Mouse (Mus musculus): ENCODE measurements around the gene Msantd2. TPM values are rescaled to one million over a fixed set of nuclear protein-coding genes. Genes with fewer than 3 reads are reported as not detected.

Gene Msantd2
- polyA plus RNA-seq, 1 experiment from 2014 or later: 33.0 TPM

DNA sequence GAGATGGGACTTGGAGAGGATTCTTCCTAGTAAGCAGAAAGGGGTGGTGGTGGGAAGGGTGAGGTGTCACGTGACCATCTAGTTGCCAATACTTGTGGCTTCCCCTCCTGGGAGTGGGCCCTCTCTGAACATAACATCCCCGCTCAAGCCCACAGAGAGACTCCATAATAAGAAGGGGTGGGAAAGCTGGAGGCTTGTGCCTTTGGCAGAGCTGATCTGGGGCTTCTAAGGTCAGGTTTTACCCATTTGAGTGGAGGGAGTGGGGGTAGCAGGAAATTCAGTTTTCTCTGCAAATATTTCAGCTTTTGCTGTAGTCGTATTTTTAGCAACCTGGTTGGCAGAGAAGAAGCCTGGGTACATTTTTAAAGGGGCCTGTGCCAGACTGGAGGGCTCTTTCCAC is 67.2 kb downstream of the Msantd2 start:
- Histone ChIP-seq H3K9ac (replicated peaks; ENCODE audit: low read length) (no peak overlapping the region), H3K9me3 (replicated peaks; ENCODE audit: control insufficient read depth, low read length) (no peaks in the 10 kb centered on the region), H3K27ac (replicated peaks; ENCODE audit: low read depth, low read length) (no peak overlapping the region), H3K27me3 (ENCODE audit: control insufficient read depth, insufficient read depth, low read length) (peaks cover 11% of the 10 kb centered on the region), H3K4me1 (ENCODE audit: control insufficient read depth, insufficient read depth, low read length) (no peaks in the 10 kb centered on the region; the same call in 1 of the 2 replicates), H3K4me2 (ENCODE audit: low read depth, low read length) (no peak overlapping the region), H3K4me3 (ENCODE audit: low read depth, low read length) (no peak overlapping the region), H3K36me3 (replicated peaks; ENCODE audit: control insufficient read depth, insufficient read depth, low read depth, low read length) (no peaks in the 10 kb centered on the region)
- 70% methylated on average over 3 of the region's 3 CpGs for WGBS
- ATAC-seq (replicated peaks; ENCODE audit: insufficient number of reproducible peaks, low FRiP score, low TSS enrichment, low read depth): no peak
- no peak for DNase-seq (ENCODE audit: low spot score)

DNA sequence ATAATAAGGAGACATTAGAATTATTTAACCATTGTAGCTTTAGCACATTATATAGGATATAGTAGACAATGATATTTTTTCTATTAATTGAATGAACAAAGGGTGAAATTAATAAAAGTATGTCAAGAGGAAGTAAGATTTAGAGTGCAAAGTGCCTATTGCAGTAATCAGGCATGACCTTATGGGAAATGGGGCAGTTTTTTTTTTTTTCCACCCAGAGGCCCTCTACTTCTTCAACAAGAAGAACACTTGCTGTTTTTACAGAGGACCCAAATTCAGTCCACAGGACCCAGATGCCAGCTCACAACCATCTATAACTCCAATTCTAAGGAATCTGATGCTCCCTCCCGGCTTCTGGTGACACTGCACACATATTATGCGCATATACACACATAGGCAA is 71.5 kb downstream of the Msantd2 start:
- H3K4me2 ChIP-seq (ENCODE audit: low read depth, low read length): no peak overlapping the region
- H3K36me3 ChIP-seq (replicated peaks; ENCODE audit: control insufficient read depth, insufficient read depth, low read depth, low read length): no peaks in the 10 kb centered on the region
- 95% methylated on average over 2 of the region's 2 CpGs for WGBS
- no peaks in the 10 kb centered on the region for H3K27me3 ChIP-seq (ENCODE audit: control insufficient read depth, insufficient read depth, low read length)
- H3K27ac ChIP-seq (replicated peaks; ENCODE audit: low read depth, low read length): no peak overlapping the region
- H3K4me1 ChIP-seq (ENCODE audit: control insufficient read depth, insufficient read depth, low read length): no peaks in the 10 kb centered on the region
- DNase-seq (ENCODE audit: low spot score): no peak
- no peak overlapping the region for H3K9ac ChIP-seq (replicated peaks; ENCODE audit: low read length)
- ATAC-seq (replicated peaks; ENCODE audit: insufficient number of reproducible peaks, low FRiP score, low TSS enrichment, low read depth): no peak
- no peaks in the 10 kb centered on the region for H3K9me3 ChIP-seq (replicated peaks; ENCODE audit: control insufficient read depth, low read length)
- no peak overlapping the region for H3K4me3 ChIP-seq (ENCODE audit: low read depth, low read length)

DNA sequence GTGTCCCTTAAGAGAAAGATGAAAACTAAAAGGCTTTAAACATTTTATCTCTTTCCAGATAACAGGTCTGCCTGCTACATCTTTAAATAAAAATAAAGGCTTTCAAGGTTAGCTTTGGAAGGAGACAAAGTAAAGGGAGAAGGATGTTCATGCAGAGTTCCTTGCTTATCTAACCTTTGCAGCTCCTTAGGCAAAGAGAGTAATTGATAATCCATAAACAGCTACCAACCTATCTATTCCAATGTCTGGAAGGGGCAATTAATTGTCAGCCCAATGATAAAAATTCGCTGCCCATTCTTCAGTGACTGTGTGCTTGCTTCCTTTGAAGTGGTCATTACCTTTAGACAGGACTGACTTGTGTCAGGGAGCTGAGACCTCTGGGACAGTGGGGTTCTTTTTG is 74.7 kb downstream of the Msantd2 start:
- no peaks in the 10 kb centered on the region for H3K27me3 ChIP-seq (ENCODE audit: control insufficient read depth, insufficient read depth, low read length)
- no peak overlapping the region for H3K27ac ChIP-seq (replicated peaks; ENCODE audit: low read depth, low read length)
- DNase-seq (ENCODE audit: low spot score) (no peak), ATAC-seq (replicated peaks; ENCODE audit: insufficient number of reproducible peaks, low FRiP score, low TSS enrichment, low read depth) (no peak)
- H3K4me3 ChIP-seq (ENCODE audit: low read depth, low read length): no peak overlapping the region
- H3K9ac ChIP-seq (replicated peaks; ENCODE audit: low read length): no peak overlapping the region
- H3K4me2 ChIP-seq (ENCODE audit: low read depth, low read length): no peak overlapping the region
- WGBS: 67% methylated on average over 1 of the region's 1 CpGs
- H3K4me1 ChIP-seq (ENCODE audit: control insufficient read depth, insufficient read depth, low read length): no peaks in the 10 kb centered on the region
- no peaks in the 10 kb centered on the region for H3K36me3 ChIP-seq (replicated peaks; ENCODE audit: control insufficient read depth, insufficient read depth, low read depth, low read length)
- H3K9me3 ChIP-seq (replicated peaks; ENCODE audit: control insufficient read depth, low read length): no peaks in the 10 kb centered on the region

DNA sequence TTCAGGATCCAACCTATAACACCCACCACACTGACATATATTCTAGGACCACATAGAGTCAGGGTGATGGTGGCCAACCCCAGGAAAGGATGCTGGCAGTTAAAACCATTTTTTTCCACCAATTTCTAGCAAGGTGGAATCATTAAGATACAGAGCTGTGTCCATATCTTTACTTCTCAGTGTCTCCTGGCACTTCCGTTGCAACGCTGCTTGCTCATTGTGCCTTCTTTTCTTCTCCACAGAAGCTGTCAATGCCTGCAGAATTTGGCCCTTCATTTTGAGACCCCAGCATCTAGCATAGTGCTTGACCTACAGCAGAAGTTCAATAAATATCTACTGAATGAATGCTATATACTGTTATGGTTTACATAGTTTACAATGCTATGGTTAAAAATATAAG is 77.9 kb downstream of the Msantd2 start:
- 90% methylated on average over 2 of the region's 2 CpGs for WGBS
- no peaks in the 10 kb centered on the region for H3K4me1 ChIP-seq (ENCODE audit: control insufficient read depth, insufficient read depth, low read length)
- H3K4me3 ChIP-seq (ENCODE audit: low read depth, low read length): no peak overlapping the region
- no peaks in the 10 kb centered on the region for H3K9me3 ChIP-seq (replicated peaks; ENCODE audit: control insufficient read depth, low read length)
- no peaks in the 10 kb centered on the region for H3K27me3 ChIP-seq (ENCODE audit: control insufficient read depth, insufficient read depth, low read length)
- no peak overlapping the region for H3K9ac ChIP-seq (replicated peaks; ENCODE audit: low read length)
- no peak overlapping the region for H3K27ac ChIP-seq (replicated peaks; ENCODE audit: low read depth, low read length)
- no peaks in the 10 kb centered on the region for H3K36me3 ChIP-seq (replicated peaks; ENCODE audit: control insufficient read depth, insufficient read depth, low read depth, low read length)
- ATAC-seq (replicated peaks; ENCODE audit: insufficient number of reproducible peaks, low FRiP score, low TSS enrichment, low read depth) (no peak), DNase-seq (ENCODE audit: low spot score) (no peak)
- H3K4me2 ChIP-seq (ENCODE audit: low read depth, low read length): no peak overlapping the region

DNA sequence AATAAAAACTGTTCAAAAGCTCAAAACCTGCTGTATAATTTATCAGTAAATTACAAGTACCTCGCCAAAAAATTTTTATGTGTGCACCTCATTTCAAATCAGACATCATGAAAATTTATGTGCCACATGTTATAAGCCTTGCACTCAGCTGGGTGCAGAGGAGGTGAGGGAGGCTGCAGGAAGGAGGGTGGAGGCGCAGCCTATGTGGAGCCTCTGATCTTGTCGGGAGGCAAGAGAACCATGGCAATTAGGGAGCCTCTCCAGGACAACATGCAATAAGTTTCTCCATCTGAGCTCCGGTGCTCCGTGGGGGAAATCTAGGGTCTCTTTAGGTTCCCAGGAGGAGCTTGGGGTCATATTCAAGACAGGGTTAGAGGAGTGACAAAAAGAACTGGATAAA is 78.3 kb downstream of the Msantd2 start:
- Histone ChIP-seq H3K4me1 (ENCODE audit: control insufficient read depth, insufficient read depth, low read length) (no peaks in the 10 kb centered on the region), H3K9me3 (replicated peaks; ENCODE audit: control insufficient read depth, low read length) (no peaks in the 10 kb centered on the region), H3K4me3 (ENCODE audit: low read depth, low read length) (no peak overlapping the region), H3K27ac (replicated peaks; ENCODE audit: low read depth, low read length) (no peak overlapping the region), H3K9ac (replicated peaks; ENCODE audit: low read length) (no peak overlapping the region), H3K4me2 (ENCODE audit: low read depth, low read length) (no peak overlapping the region), H3K27me3 (ENCODE audit: control insufficient read depth, insufficient read depth, low read length) (no peaks in the 10 kb centered on the region), H3K36me3 (replicated peaks; ENCODE audit: control insufficient read depth, insufficient read depth, low read depth, low read length) (no peaks in the 10 kb centered on the region)
- ATAC-seq (replicated peaks; ENCODE audit: insufficient number of reproducible peaks, low FRiP score, low TSS enrichment, low read depth) (no peak), DNase-seq (ENCODE audit: low spot score) (no peak)
- WGBS: 56% methylated on average over 5 of the region's 5 CpGs

DNA sequence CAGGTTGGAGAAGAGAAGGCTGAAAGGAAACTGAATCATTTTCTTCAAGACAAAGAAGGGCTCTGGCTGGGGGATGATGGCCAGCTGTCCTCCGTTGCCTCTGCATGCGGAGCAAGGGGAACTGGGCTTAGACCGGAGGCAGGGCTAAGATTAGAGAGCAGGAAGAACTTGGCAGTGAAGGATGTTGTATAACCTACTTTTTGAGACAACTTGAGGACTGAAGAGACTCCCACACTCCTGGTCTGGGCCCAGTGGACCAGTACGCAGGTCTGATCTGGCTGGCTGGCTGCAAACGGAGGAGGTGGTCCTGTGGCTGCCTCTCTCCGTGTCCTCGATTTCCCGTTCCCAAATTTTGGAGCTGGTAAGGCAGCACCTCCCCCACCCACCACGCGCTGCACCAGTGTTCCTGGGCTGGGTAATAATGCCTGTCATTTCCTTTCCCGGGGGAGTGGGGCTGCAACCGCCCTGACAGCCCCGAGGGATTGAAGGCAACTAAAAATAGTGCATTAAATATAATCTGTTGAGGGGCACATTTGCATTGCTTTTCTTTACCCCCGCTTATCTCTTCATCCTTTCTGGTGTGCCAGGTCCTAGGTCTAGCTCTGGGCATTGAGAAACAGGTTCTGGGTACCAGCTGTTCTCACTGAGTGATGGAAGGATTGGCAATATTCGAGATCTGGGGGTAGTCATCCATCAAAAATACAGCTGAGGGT is 78.9 kb downstream of the Msantd2 start:
- no peak overlapping the region for H3K4me2 ChIP-seq (ENCODE audit: low read depth, low read length)
- ATAC-seq (replicated peaks; ENCODE audit: insufficient number of reproducible peaks, low FRiP score, low TSS enrichment, low read depth): no peak

DNA sequence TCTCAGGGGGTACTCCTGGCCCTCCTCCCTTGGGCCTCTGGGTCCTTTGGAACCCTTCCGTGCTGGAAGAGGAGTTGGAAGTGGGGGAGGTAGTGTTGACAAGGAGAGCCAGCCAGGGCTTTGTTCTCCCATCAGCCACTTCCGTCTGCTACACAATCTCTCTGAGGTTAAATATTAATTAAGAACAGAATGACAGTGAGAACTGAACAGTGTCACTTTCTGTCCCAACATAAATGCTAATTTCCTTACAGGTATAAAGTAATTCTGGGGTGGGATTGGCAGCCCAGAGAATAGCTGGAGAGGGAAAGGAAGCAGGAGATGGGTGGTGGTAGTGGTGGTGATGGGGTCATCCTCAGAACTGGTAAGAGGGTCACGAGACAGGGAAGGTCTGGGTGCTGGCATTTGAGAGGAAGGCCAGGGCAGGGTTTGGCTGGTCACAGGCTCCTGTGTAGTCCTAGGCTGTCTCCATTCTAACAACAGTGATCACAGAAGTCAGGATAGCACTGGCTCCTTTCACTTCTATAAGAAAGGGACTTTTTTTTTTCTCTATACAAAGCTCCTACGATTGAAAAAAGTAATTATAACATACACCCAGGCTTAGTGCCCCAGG is 79.6 kb downstream of the Msantd2 start:
- Histone ChIP-seq H3K36me3 (replicated peaks; ENCODE audit: control insufficient read depth, insufficient read depth, low read depth, low read length) (no peaks in the 10 kb centered on the region), H3K4me3 (ENCODE audit: low read depth, low read length) (no peak overlapping the region), H3K4me2 (ENCODE audit: low read depth, low read length) (no peak overlapping the region), H3K27ac (replicated peaks; ENCODE audit: low read depth, low read length) (no peak overlapping the region), H3K9ac (replicated peaks; ENCODE audit: low read length) (no peak overlapping the region), H3K27me3 (ENCODE audit: control insufficient read depth, insufficient read depth, low read length) (no peaks in the 10 kb centered on the region), H3K4me1 (ENCODE audit: control insufficient read depth, insufficient read depth, low read length) (no peaks in the 10 kb centered on the region), H3K9me3 (replicated peaks; ENCODE audit: control insufficient read depth, low read length) (no peaks in the 10 kb centered on the region)
- WGBS: 58% methylated on average over 4 of the region's 4 CpGs
- no peak for ATAC-seq (replicated peaks; ENCODE audit: insufficient number of reproducible peaks, low FRiP score, low TSS enrichment, low read depth)
- no peak for DNase-seq (ENCODE audit: low spot score)

More for the DNA sequence above, 78.9 kb downstream of the Msantd2 start:
- H3K27me3 ChIP-seq (ENCODE audit: control insufficient read depth, insufficient read depth, low read length): no peaks in the 10 kb centered on the region
- no peak overlapping the region for H3K27ac ChIP-seq (replicated peaks; ENCODE audit: low read depth, low read length)
- H3K4me3 ChIP-seq (ENCODE audit: low read depth, low read length): no peak overlapping the region
- H3K9ac ChIP-seq (replicated peaks; ENCODE audit: low read length): no peak overlapping the region
- 49% methylated on average over 15 of the region's 15 CpGs for WGBS
- no peaks in the 10 kb centered on the region for H3K4me1 ChIP-seq (ENCODE audit: control insufficient read depth, insufficient read depth, low read length)
- DNase-seq (ENCODE audit: low spot score): no peak
- no peaks in the 10 kb centered on the region for H3K9me3 ChIP-seq (replicated peaks; ENCODE audit: control insufficient read depth, low read length)
- H3K36me3 ChIP-seq (replicated peaks; ENCODE audit: control insufficient read depth, insufficient read depth, low read depth, low read length): no peaks in the 10 kb centered on the region

DNA sequence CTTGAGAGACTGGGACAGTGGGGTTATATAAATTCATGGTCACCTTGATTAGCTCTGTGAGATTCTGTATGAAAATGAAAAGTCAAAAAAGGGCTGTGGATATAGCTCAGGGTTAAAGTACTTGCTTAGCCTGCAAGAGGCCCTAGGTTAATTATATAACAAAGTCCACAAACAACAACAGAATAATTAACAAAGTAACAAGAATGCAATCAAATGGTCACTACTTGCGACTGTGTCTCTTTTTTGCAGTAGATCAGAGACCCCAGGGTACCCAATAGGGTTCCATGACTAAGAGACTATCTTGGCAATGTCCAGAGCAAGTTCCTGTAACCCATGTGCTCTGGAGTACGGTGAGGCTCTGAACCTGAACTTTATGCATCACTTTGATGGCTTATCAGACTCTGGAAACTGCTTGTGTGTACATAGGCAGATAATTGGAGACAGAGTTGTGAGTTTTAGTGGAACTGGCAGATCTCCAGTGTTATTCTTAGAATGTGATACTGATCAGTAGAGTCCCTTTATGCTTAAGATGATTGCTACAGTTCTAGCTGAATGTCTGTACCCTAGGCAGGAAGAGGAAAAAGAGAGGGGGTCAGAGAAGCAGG is 80.2 kb downstream of the Msantd2 start:
- 70% methylated on average over 2 of the region's 2 CpGs for WGBS
- ATAC-seq (replicated peaks; ENCODE audit: insufficient number of reproducible peaks, low FRiP score, low TSS enrichment, low read depth): no peak
- no peak overlapping the region for H3K4me3 ChIP-seq (ENCODE audit: low read depth, low read length)

More for the DNA sequence above, 80.2 kb downstream of the Msantd2 start:
- no peaks in the 10 kb centered on the region for H3K9me3 ChIP-seq (replicated peaks; ENCODE audit: control insufficient read depth, low read length)
- H3K4me1 ChIP-seq (ENCODE audit: control insufficient read depth, insufficient read depth, low read length): no peaks in the 10 kb centered on the region
- no peak for DNase-seq (ENCODE audit: low spot score)
- no peaks in the 10 kb centered on the region for H3K27me3 ChIP-seq (ENCODE audit: control insufficient read depth, insufficient read depth, low read length)
- H3K27ac ChIP-seq (replicated peaks; ENCODE audit: low read depth, low read length): no peak overlapping the region
- no peaks in the 10 kb centered on the region for H3K36me3 ChIP-seq (replicated peaks; ENCODE audit: control insufficient read depth, insufficient read depth, low read depth, low read length)
- H3K4me2 ChIP-seq (ENCODE audit: low read depth, low read length): no peak overlapping the region
- no peak overlapping the region for H3K9ac ChIP-seq (replicated peaks; ENCODE audit: low read length)
